Mouse (Mus musculus): ENCODE data around the gene Cd52.
A peak's percentile ranks its signal among the peaks of the same experiment; 100 is the strongest.

DNA sequence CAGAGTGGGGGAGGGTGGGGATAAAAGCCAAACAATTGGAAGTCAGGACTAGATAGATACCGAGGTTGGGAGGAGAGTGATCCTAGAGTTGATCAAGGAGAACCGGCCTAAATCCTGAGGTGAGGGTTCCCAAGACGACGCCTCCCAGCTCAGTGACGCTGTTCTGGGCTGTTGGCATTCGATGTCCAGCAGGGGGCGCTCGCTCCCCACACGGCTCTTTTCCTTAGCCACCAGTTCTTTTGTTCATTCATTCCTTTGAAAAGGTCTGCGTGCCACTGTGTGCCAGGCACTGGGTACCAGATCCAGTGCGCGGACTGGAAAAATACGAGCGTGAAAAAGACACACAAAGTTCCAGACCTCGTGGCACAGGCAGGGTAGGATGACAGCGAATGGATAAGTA, 58.9 kb downstream of the Cd52 start:
- peak; percentile 98 for TF ChIP-seq CTCF (IDR thresholded peaks at IDR 0.05; ENCODE audit: low read depth)
- TF ChIP-seq EP300 (optimal IDR thresholded peaks at IDR 0.05), result no peak

Data from stomach, postnatal 0 days (tissue).